Mouse (Mus musculus) urinary bladder, postnatal 0 days (tissue): ENCODE results near the gene Zfp354a. TPM values are rescaled to one million over a fixed set of nuclear protein-coding genes. Genes with fewer than 3 reads are reported as not detected.

Experiments used
- polyA plus RNA-seq: library from polyadenylated mRNA; unstranded; fragments of >200 nt; fragmentation: Nextera tagmentation; extraction: Ambion mirVana; gene quantifications from 2 replicates; pipeline ENCODE4 v1.2.1, GENCODE M21; 2015

Gene Zfp354a
- 2.6 and 3.4 TPM in 2 replicates for polyA plus RNA-seq

DNA sequence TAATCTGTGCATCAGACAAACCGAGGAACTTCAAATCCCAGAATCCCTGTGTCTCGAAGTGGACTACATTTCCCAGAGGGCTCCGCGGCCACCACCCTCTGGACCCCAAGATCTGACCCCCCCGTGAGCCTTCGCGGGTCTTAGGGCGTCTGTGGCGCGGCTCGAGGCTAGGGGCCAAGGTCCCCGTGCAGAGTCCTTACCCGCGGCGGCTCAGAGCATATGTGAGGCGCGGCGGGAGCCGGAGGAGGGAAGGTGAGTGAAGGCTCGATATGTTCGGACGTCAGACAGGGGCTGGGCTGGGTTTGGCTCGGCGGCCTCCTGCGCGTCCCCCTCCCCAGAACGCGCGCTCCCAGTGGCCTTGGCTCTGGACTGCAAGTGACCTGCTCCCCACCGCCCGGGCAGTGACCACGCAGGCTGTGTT is at the start of gene Zfp354a:
TSS of gene Zfp354a (plus strand) at position 107 of the 421 bp plus-strand sequence.

DNA sequence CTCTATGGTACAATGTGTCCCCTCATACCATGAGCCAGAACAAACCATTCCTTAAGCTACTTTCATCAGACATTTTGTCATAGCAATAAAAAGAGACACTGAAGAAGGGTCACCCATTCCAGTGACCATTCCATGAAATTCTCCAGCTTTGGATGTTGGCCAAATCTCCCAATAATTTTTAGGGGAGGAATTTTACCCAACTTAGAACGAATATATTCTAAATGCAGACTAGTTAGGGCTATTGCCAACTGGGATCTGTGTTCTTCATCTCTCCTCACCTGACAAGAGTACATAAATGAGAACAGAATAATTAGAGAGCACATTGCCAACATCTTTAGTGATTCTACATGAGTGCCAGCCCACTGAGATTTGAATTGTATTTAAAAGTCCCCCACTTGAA is 45.1 kb upstream of the Zfp354a start, which contains the start of gene Olfr54:
TSS of gene Olfr54 (plus strand) at position 301 of the 400 bp plus-strand sequence.

DNA sequence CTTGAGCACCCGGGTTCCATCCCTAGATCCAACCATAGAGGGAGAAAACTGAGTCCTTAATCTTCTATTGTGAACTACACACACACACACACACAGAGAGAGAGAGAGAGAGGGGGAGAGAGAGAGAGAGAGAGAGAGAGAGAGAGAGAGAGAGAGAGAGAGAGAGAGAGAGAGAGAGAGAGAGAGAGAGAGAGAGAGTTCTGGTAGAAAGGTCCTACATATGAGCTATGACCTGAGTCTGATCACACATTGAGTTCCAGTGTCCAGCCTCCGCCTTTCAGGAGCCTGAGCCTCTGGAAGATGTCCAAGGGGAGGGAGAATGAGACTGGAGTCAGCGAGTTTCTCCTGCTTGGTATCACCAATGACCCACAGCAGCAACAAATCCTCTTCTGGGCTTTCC is 11.2 kb upstream of the Zfp354a start, which contains the start of gene Olfr1375:
TSS of gene Olfr1375 (plus strand) at position 301 of the 400 bp plus-strand sequence.

Other genes starting within 250 kb of the Zfp354a start
- 8.2 and 8.6 TPM in 2 replicates for gene Zfp354c, start 231.5 kb upstream of the Zfp354a start, polyA plus RNA-seq
- 0.18 and 0.28 TPM in 2 replicates for gene Zfp879, start 217.7 kb upstream of the Zfp354a start, polyA plus RNA-seq
- 0.24 TPM in 1 of 2 replicates, not detected in the other for gene Grm6, start 208.6 kb upstream of the Zfp354a start, polyA plus RNA-seq
- 0.99 and 1.1 TPM in 2 replicates for gene Zfp454, start 171.6 kb upstream of the Zfp354a start, polyA plus RNA-seq
- 1.9 and 2.6 TPM in 2 replicates for gene Zfp2, start 143.1 kb upstream of the Zfp354a start, polyA plus RNA-seq
- 0.62 and 0.76 TPM in 2 replicates for gene Zfp354b, start 127.6 kb upstream of the Zfp354a start, polyA plus RNA-seq
- not detected in 2 replicates for gene 4933414I15Rik, start 115.5 kb upstream of the Zfp354a start, polyA plus RNA-seq
- not detected in 2 replicates for gene Prop1, start 105.5 kb upstream of the Zfp354a start, polyA plus RNA-seq
- gene Olfr1378, start 92.7 kb upstream of the Zfp354a start, polyA plus RNA-seq, result not detected in 2 replicates
- not detected in 2 replicates for gene Olfr1377, start 77.3 kb upstream of the Zfp354a start, polyA plus RNA-seq
- not detected in 2 replicates for gene Olfr51, start 55.7 kb upstream of the Zfp354a start, polyA plus RNA-seq
- gene Olfr54, start 45.0 kb upstream of the Zfp354a start, polyA plus RNA-seq, result not detected in 2 replicates
- not detected in 2 replicates for gene Olfr1375, start 11.1 kb upstream of the Zfp354a start, polyA plus RNA-seq
- not detected in 2 replicates for gene Gm12569, start 161.2 kb downstream of the Zfp354a start, polyA plus RNA-seq
- gene Clk4, start 202.5 kb downstream of the Zfp354a start, polyA plus RNA-seq, result 40.2 and 40.9 TPM in 2 replicates
- gene BC049762, start 203.8 kb downstream of the Zfp354a start, polyA plus RNA-seq, result not detected in 2 replicates
- 1.3 TPM in 2 replicates for gene Col23a1, start 230.7 kb downstream of the Zfp354a start, polyA plus RNA-seq